Mouse (Mus musculus) kidney, embryonic 16.5 days (tissue): ENCODE data around the gene Cep250. TPM values are rescaled to one million over a fixed set of nuclear protein-coding genes. Genes with fewer than 3 reads are reported as not detected.

Experiments used
- ATAC-seq: fragments of 200-750 bp; cut with Nextera tagmentation; 2 replicates; pipeline ENCODE4 v1.8.0; 2017; ENCODE audit warnings: moderate TSS enrichment; ENCODE audit not compliant: low FRiP score, low TSS enrichment
- H3K27ac ChIP-seq: fragments of 300-500 bp; sonication (generic); 2 replicates; pipeline ENCODE4 v1.5.1; 2014; ENCODE audit warnings: low read length
- H3K27me3 ChIP-seq: fragments of 300-500 bp; sonication (generic); 2 replicates; pipeline ENCODE4 v1.6.1; 2014; ENCODE audit warnings: low read length, control low read depth, mixed read lengths; ENCODE audit not compliant: insufficient read depth
- H3K36me3 ChIP-seq: fragments of 300-500 bp; sonication (generic); 2 replicates; pipeline ENCODE4 v1.6.1; 2014; ENCODE audit warnings: low read length, control low read depth, mixed read lengths; ENCODE audit not compliant: insufficient read depth
- H3K4me1 ChIP-seq: fragments of 300-500 bp; sonication (generic); 2 replicates; pipeline ENCODE4 v1.6.1; 2014; ENCODE audit warnings: low read length, control low read depth, mixed read lengths; ENCODE audit not compliant: insufficient read depth
- H3K4me2 ChIP-seq: fragments of 300-500 bp; sonication (generic); replicated peaks from 2 replicates; pipeline ENCODE4 v1.6.1; 2014; ENCODE audit warnings: low read depth, low read length
- H3K4me3 ChIP-seq: fragments of 300-500 bp; sonication (generic); 2 replicates; pipeline ENCODE4 v1.5.1; 2014; ENCODE audit warnings: mild to moderate bottlenecking, low read length
- H3K9ac ChIP-seq: fragments of 300-500 bp; sonication (generic); replicated peaks from 2 replicates; pipeline ENCODE4 v1.6.1; 2014; ENCODE audit warnings: low read length
- H3K9me3 ChIP-seq: fragments of 300-500 bp; sonication (generic); 2 replicates; pipeline ENCODE4 v1.6.1; 2016; ENCODE audit warnings: low read length, control low read depth
- WGBS: fragments of 180-500 bp; shearing (Covaris S2); extraction: QIAGEN DNeasy Blood & Tissue Kit; methylation state at CpG from one replicate; pipeline ENCODE4 v1.1.7; 2014; 5-methylcytosine and 5-hydroxymethylcytosine counted together
- polyA plus RNA-seq: library from polyadenylated mRNA; unstranded; fragments of >200 nt; fragmentation: Nextera tagmentation; extraction: Ambion mirVana; gene quantifications from 2 replicates; pipeline ENCODE4 v1.2.1, GENCODE M21; 2015

Cep250 gene
- polyA plus RNA-seq, 1 experiment from 2014 or later = 18.1 TPM

DNA sequence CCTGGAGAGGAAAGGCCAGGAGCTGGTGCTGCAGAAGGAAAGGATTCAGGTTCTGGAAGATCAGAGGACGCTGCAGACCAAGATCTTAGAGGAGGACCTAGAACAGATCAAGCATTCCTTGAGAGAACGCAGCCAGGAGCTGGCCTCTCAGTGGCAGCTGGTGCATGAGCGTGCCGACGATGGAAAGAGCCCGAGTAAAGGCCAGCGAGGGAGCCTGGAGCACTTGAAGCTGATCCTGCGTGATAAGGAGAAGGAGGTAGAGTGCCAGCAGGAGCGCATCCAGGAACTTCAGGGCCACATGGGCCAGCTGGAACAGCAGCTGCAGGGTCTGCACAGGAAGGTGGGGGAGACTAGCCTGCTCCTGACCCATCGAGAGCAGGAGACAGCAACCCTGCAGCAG lies 34.9 kb downstream of the Cep250 start:
- no peaks in the 10 kb centered on the region for H3K27me3 ChIP-seq
- H3K27ac ChIP-seq = no peak overlapping the region
- no peaks in the 10 kb centered on the region for H3K4me1 ChIP-seq
- H3K4me2 ChIP-seq = no peak overlapping the region
- H3K4me3 ChIP-seq = no peak overlapping the region
- no peaks in the 10 kb centered on the region for H3K9me3 ChIP-seq
- no peak for ATAC-seq
- 95% methylated on average over 10 of the region's 10 CpGs for WGBS
- H3K36me3 ChIP-seq = peaks cover 72% of the 10 kb centered on the region
- no peak overlapping the region for H3K9ac ChIP-seq

DNA sequence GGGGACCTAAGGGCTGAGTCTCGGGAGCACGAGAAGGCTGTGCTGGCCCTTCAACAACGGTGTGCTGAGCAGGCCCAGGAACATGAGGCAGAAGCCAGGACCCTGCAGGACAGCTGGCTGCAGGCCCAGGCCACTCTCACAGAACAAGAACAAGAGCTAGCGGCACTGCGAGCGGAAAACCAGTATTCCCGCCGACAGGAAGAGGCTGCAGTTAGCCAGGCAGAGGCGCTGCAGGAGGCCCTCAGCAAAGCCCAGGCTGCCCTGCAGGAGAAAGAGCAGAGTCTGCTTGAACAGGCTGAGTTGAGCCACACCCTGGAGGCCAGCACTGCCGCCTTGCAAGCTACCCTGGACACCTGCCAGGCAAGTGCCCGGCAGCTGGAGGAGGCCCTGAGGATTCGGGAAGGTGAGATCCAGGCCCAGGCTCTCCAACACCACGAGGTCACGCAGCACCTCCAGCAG lies 35.6 kb downstream of the Cep250 start:
- Histone ChIP-seq H3K36me3 (peaks cover 71% of the 10 kb centered on the region), H3K27ac (no peak overlapping the region), H3K4me1 (no peaks in the 10 kb centered on the region), H3K4me3 (no peak overlapping the region), H3K9me3 (no peaks in the 10 kb centered on the region), H3K9ac (no peak overlapping the region), H3K27me3 (no peaks in the 10 kb centered on the region), H3K4me2 (no peak overlapping the region)
- 87% methylated on average over 14 of the region's 14 CpGs for WGBS
- ATAC-seq = no peak

DNA sequence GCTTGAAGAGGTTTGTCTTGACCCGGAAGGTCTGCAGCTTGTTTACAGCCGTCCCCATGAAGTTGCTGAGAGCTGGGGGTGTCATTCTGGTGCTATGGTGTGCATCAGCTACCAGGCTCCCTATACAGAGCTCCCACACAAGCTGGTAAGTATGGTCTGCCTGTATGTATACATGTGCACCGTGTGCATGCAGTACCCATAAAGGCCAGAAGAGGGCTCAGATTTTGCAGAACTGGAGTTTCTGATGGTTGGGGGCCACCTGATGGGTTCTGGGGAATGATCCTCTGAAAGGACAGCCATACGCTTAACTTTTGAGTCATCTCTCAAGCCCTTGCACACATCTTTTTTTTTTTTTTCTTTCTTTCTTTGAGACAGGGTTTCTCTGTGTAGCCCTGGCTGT lies 49.1 kb downstream of the Cep250 start:
- H3K4me3 ChIP-seq = no peak overlapping the region
- peaks cover 5% of the 10 kb centered on the region; the same call in 1 of the 2 replicates for H3K36me3 ChIP-seq
- ATAC-seq = no peak
- no peak overlapping the region for H3K9ac ChIP-seq
- H3K27ac ChIP-seq = no peak overlapping the region
- peaks cover 7% of the 10 kb centered on the region for H3K4me1 ChIP-seq
- no peaks in the 10 kb centered on the region for H3K27me3 ChIP-seq
- H3K4me2 ChIP-seq = no peak overlapping the region
- WGBS = 92% methylated on average over 4 of the region's 4 CpGs
- H3K9me3 ChIP-seq = peaks cover 4% of the 10 kb centered on the region; the same call in 1 of the 2 replicates

DNA sequence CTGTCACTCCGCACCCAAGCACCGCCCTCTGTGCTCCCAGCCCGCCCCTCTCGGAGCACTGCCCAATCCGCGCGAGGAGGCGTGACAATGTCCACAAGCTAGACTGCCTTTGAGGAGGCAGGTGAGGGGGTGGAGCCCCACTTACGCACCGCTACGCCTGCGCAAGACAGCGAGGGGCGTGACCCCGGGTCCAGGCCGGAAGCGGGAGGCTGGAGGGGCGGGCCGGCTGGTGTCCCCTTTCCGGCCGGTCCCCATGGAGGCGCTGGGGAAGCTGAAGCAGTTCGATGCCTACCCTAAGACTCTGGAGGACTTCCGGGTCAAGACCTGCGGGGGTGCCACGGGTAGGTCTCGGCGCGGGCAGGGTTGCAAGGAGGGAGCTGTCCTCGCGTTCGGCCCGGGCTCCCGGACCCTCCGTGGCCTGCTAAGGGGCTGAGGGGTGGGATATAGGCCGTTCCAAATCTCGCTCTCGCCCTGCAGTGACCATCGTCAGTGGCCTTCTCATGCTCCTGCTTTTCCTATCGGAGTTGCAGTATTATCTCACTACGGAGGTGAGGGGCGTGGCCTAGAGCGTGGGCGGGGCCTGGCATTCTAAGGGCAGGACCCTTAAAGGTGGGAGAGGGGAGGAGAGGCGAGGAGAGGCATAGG lies 51.8 kb downstream of the Cep250 start, which contains the start of the genes 6430550D23Rik and Ergic3:
Gene 6430550D23Rik, minus strand, starts transcription at position 90 of the 645 bp plus-strand sequence.
Gene Ergic3, plus strand, starts transcription at position 158 of the 645 bp plus-strand sequence.
- Histone ChIP-seq H3K27me3 (no peaks in the 10 kb centered on the region), H3K4me2 (peak within 1 kb of the TSS; percentile 63), H3K27ac (peak within 1 kb of the TSS; percentile 87), H3K4me1 (peaks cover 7% of the 10 kb centered on the region), H3K36me3 (peaks cover 25% of the 10 kb centered on the region), H3K9me3 (peaks cover 4% of the 10 kb centered on the region; the same call in 1 of the 2 replicates), H3K4me3 (peak within 1 kb of the TSS; percentile 89), H3K9ac (peak within 1 kb of the TSS; percentile 85)
- peak; percentile 100 for ATAC-seq
- under 1% methylated on average over 44 of the region's 45 CpGs for WGBS

DNA sequence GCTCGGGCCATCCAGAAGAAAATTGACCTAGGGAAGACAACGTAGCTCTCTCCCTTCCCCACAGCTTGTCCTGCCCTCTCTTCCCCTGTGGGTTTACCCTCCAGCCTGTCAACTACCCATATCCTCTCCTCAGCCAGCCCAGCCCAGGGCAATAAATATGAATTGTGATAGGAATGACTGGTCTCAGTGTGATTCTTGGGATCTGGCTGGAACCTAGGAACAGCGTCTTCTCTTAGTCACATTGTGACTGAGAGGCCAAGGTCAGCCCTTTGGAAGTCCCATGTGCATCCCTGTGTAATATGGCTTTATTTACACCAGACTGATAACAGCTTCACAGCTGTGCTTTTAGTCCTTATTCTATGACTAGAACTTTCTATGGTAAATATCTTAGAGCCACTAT lies 61.8 kb downstream of the Cep250 start:
- Histone ChIP-seq H3K9me3 (no peaks in the 10 kb centered on the region), H3K4me2 (no peak overlapping the region), H3K4me3 (no peak overlapping the region), H3K9ac (no peak overlapping the region), H3K36me3 (peaks cover 66% of the 10 kb centered on the region), H3K4me1 (no peaks in the 10 kb centered on the region), H3K27me3 (no peaks in the 10 kb centered on the region), H3K27ac (no peak overlapping the region)
- ATAC-seq = no peak
- 92% methylated on average over 3 of the region's 3 CpGs for WGBS

DNA sequence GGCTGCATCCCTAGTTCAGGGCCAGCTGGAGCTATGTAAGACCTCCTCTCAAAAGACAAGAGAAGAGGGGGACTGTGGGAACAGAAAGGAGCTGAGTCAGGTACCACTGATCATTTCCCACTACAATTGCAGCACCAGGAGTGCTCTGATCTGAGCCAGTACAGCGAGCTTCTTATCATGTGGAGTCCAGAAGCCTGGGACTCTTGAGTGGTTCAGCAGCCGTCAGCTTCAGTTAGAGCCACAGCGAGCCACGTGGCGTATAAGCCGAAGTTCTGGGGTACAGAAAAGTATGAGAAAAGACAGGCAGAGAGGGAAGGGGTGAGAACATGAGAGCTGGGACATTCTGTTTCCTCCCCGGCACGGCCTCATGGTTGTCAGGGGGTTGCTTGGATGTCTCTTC lies 65.0 kb downstream of the Cep250 start:
- ATAC-seq = no peak
- WGBS = 86% methylated on average over 8 of the region's 8 CpGs

DNA sequence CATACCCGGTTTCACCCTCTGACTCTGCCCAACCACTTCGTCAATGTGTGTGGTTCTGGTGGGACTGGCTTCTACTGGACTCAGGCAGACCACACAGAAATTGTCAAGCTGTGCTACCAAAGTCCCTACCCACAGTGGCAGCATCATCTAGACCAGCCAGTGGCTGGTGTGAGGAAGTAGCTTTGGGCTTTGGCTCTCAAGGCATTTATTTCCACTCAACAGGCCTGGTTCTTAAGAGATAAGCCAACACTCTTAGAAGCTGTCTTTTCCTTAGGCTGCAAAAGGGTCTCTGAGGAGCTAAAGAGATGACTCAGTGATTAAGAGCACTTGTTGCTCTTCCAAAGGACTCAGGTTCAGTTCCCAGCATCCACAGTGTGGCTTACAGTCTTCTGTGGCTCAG lies 65.5 kb downstream of the Cep250 start:
- no peak for ATAC-seq
- no peak overlapping the region for H3K4me3 ChIP-seq
- peaks cover 30% of the 10 kb centered on the region for H3K36me3 ChIP-seq

More for the DNA sequence above, 65.0 kb downstream of the Cep250 start:
- Histone ChIP-seq H3K9me3 (no peaks in the 10 kb centered on the region), H3K4me2 (no peak overlapping the region), H3K4me1 (no peaks in the 10 kb centered on the region), H3K9ac (no peak overlapping the region), H3K36me3 (peaks cover 35% of the 10 kb centered on the region), H3K27ac (no peak overlapping the region), H3K4me3 (no peak overlapping the region), H3K27me3 (no peaks in the 10 kb centered on the region)

DNA sequence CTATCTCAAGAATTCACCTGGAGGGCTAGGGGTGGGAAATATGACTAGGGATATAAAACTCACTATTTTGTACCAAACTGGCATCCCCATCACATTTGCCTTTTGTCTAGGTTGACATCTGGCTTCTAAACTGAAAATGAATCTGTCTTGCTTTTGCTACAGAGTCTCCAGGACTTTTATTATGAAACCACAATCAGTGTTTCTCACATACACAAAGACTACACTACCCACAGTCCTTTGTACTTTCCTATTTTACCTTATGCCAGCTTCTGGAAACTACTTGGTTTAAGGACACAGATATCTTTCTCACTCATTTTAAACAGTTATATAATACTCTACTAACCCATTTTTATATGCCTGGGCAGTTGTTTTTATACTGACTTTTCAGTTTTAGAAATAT lies 69.2 kb downstream of the Cep250 start:
- H3K27me3 ChIP-seq = no peaks in the 10 kb centered on the region
- no peak overlapping the region for H3K4me2 ChIP-seq
- H3K9me3 ChIP-seq = no peaks in the 10 kb centered on the region
- no peak overlapping the region for H3K27ac ChIP-seq
- H3K4me1 ChIP-seq = no peaks in the 10 kb centered on the region
- no peaks in the 10 kb centered on the region for H3K36me3 ChIP-seq
- no peak for ATAC-seq
- no peak overlapping the region for H3K4me3 ChIP-seq
- no peak overlapping the region for H3K9ac ChIP-seq

More for the DNA sequence above, 65.5 kb downstream of the Cep250 start:
- Histone ChIP-seq H3K4me1 (no peaks in the 10 kb centered on the region), H3K27me3 (no peaks in the 10 kb centered on the region), H3K9ac (no peak overlapping the region), H3K27ac (no peak overlapping the region), H3K9me3 (no peaks in the 10 kb centered on the region), H3K4me2 (no peak overlapping the region)
- WGBS = 74% methylated on average over 2 of the region's 2 CpGs

DNA sequence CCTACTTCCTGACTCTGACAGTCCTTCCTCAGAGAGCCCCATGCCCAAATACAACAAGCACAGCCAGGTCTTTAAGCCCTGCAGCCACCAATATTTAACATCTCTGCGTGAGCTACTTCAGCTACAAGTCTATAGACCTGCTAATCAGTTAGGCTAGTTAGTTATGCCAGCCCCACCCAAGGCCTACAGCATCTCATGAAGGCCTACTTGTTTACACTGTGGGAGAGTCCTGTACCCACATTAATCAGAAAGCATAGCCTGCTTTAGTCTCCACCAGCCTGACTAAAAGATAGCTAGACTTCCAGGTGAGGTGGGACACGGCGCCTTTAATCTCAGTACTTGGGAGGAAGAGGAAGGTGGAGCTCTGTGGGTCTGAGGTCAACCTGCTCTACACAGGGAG lies 83.1 kb downstream of the Cep250 start:
- Histone ChIP-seq H3K27ac (no peak overlapping the region), H3K4me3 (no peak overlapping the region), H3K4me1 (no peaks in the 10 kb centered on the region), H3K27me3 (no peaks in the 10 kb centered on the region), H3K36me3 (no peaks in the 10 kb centered on the region), H3K9me3 (no peaks in the 10 kb centered on the region), H3K4me2 (no peak overlapping the region), H3K9ac (no peak overlapping the region)
- WGBS = 83% methylated on average over 3 of the region's 3 CpGs
- no peak for ATAC-seq

DNA sequence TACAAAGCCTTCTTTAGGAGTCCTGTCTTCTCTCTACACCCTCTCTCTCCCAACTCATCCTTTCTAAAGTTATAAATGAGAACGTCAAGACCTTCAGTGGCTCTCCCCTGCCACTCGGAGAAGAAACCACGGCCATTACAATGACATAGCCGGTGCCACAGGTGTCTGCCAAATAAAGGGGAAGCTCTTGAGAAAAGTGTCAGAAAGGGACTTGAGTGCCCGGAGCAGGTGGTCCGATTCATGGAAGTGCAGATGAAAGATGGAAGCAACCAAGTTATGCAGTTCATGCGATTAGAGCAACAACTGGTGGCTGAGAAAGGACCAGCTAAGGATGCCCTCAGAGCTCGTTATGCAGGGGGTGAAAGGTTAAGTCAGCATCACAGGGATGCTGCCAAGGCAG lies 86.6 kb downstream of the Cep250 start:
- H3K4me2 ChIP-seq = no peak overlapping the region
- no peaks in the 10 kb centered on the region for H3K36me3 ChIP-seq
- H3K4me3 ChIP-seq = no peak overlapping the region
- H3K4me1 ChIP-seq = no peaks in the 10 kb centered on the region
- H3K27ac ChIP-seq = no peak overlapping the region
- 81% methylated on average over 8 of the region's 8 CpGs for WGBS
- ATAC-seq = no peak
- H3K9ac ChIP-seq = no peak overlapping the region
- H3K27me3 ChIP-seq = no peaks in the 10 kb centered on the region
- H3K9me3 ChIP-seq = no peaks in the 10 kb centered on the region
